Mouse (Mus musculus): ENCODE data around the gene Dab2ip.

DNA sequence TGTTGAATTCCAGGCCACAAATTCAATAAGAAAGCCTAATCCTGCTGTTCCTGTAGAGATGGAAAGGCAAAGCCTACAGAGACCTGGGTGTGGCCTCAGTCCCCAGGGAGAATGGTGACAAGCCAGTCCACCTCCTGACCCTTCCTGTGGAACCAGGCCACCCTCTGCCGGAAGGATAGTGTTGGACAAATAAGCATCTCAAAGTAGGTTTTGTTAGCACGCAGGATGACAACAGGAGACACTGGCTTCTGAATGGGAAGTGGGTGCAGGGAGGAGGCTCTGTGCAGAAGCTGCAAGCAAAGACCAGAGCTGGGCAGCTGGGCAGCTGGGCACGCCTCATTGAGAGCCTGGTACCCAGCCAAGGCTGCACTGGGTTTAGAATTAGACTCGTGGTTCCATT, 12.7 kb downstream of the Dab2ip start:
- TF ChIP-seq CTCF (IDR thresholded peaks at IDR 0.05) (no peak; the same call in 1 of the 2 replicates), EP300 (IDR thresholded peaks at IDR 0.05; ENCODE audit: insufficient read depth, low read depth, low read length) (no peak)
